Mouse (Mus musculus): ENCODE results near the gene Hsf4. TPM values are rescaled to one million over a fixed set of nuclear protein-coding genes. Genes with fewer than 3 reads are reported as not detected.
A peak's percentile ranks its signal among the peaks of the same experiment; 100 is the strongest.

The Hsf4 gene
- total and polyA plus RNA-seq, 2 experiments from 2014 or later: 0.30 to 0.90 TPM

DNA sequence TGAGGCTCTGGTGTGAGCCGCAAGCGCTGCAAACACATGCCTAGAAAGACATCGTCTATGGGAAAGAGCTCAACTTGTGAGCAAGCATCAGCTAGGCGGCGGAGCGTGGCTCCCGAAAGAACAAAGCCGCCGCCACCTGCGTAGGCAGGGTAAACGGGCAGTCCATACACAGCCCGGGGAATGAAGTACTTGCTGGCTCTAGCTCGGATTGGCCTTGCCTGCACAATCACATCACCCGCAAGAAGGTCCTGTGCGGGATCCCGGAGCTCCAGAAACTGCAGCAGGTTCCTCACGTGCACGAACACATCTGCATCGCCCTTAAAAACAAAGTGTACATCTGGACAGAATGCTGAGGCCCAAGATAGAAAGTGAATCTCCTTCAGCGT is 15.8 kb upstream of the Hsf4 start:
- peak; percentile 46 for DNase-seq
- H3K27ac ChIP-seq (ENCODE audit: low read depth, low read length): no peak overlapping the region
- peaks cover 44% of the 10 kb centered on the region for H3K36me3 ChIP-seq (ENCODE audit: insufficient read depth)
- peak overlapping the region; percentile 92 for H3K4me2 ChIP-seq (ENCODE audit: low read depth)
- no peaks in the 10 kb centered on the region for H3K9me3 ChIP-seq (ENCODE audit: low read length)
- 30% methylated on average over 20 of the region's 20 CpGs for WGBS
- ATAC-seq: peak; percentile 28; the same call in 1 of the 2 replicates
- no peak overlapping the region; the same call in 1 of the 2 replicates for H3K9ac ChIP-seq
- H3K4me1 ChIP-seq (ENCODE audit: insufficient read depth): peaks cover 4% of the 10 kb centered on the region
- peaks cover 15% of the 10 kb centered on the region for H3K27me3 ChIP-seq (ENCODE audit: insufficient read depth, low read length)
- TF ChIP-seq CTCF (IDR thresholded peaks at IDR 0.05; ENCODE audit: low read depth): no peak
- peak overlapping the region; percentile 56 for H3K4me3 ChIP-seq (ENCODE audit: low read depth, low read length)

- H3K4me3 ChIP-seq (ENCODE audit: low read depth, low read length): peak overlapping the region; percentile 56
- H3K4me2 ChIP-seq (ENCODE audit: low read depth): peak overlapping the region; percentile 92
- peaks cover 4% of the 10 kb centered on the region for H3K4me1 ChIP-seq (ENCODE audit: insufficient read depth)
- peaks cover 38% of the 10 kb centered on the region for H3K36me3 ChIP-seq (ENCODE audit: insufficient read depth)
- H3K27ac ChIP-seq (ENCODE audit: low read depth, low read length): no peak overlapping the region
- DNase-seq (peak; percentile 92), ATAC-seq (peak; percentile 92)
- 1% methylated on average over 74 of the region's 74 CpGs for WGBS
- peak overlapping the region; percentile 73 for H3K9ac ChIP-seq
- peak; percentile 93 for TF ChIP-seq CTCF (IDR thresholded peaks at IDR 0.05; ENCODE audit: low read depth)
- peaks cover 21% of the 10 kb centered on the region for H3K27me3 ChIP-seq (ENCODE audit: insufficient read depth, low read length)
- H3K9me3 ChIP-seq (ENCODE audit: low read length): no peaks in the 10 kb centered on the region
These were observed 15.2 kb upstream of the Hsf4 start for GRCm38 (mm10) chr8:105254152-105254965.

- peak within 1 kb of the TSS; percentile 56 for H3K4me3 ChIP-seq (ENCODE audit: low read depth, low read length)
- 0 out of 2 replicates have a peak, but pooled peaks have one; percentile 17 for ATAC-seq
- H3K9me3 ChIP-seq (ENCODE audit: low read length): no peaks in the 10 kb centered on the region
- peaks cover 4% of the 10 kb centered on the region for H3K4me1 ChIP-seq (ENCODE audit: insufficient read depth)
- peaks cover 27% of the 10 kb centered on the region for H3K27me3 ChIP-seq (ENCODE audit: insufficient read depth, low read length)
- no peak for DNase-seq
- 4% methylated on average over 14 of the region's 14 CpGs for WGBS
- peak within 1 kb of the TSS; percentile 92 for H3K4me2 ChIP-seq (ENCODE audit: low read depth)
- TF ChIP-seq CTCF (IDR thresholded peaks at IDR 0.05; ENCODE audit: low read depth): no peak
- peaks cover 32% of the 10 kb centered on the region for H3K36me3 ChIP-seq (ENCODE audit: insufficient read depth)
- H3K9ac ChIP-seq: peak within 1 kb of the TSS; percentile 73
- H3K27ac ChIP-seq (ENCODE audit: low read depth, low read length): no peak within 1 kb of the TSS
These were observed 14.6 kb upstream of the Hsf4 start, which contains the start of gene B3gnt9 for GRCm38 (mm10) chr8:105254966-105255350. Gene B3gnt9, minus strand, starts transcription at chr8:105255153.

GRCm38 (mm10) chr8:105257318-105258114 is 12.1 kb upstream of the Hsf4 start:
- Histone ChIP-seq H3K4me1 (ENCODE audit: insufficient read depth) (peaks cover 4% of the 10 kb centered on the region), H3K4me2 (ENCODE audit: low read depth) (no peak overlapping the region), H3K9ac (no peak overlapping the region), H3K9me3 (ENCODE audit: low read length) (no peaks in the 10 kb centered on the region), H3K4me3 (ENCODE audit: low read depth, low read length) (no peak overlapping the region), H3K36me3 (ENCODE audit: insufficient read depth) (peaks cover 10% of the 10 kb centered on the region; the same call in 1 of the 2 replicates), H3K27ac (ENCODE audit: low read depth, low read length) (no peak overlapping the region), H3K27me3 (ENCODE audit: insufficient read depth, low read length) (peaks cover 44% of the 10 kb centered on the region)
- DNase-seq: no peak
- WGBS: 69% methylated on average over 7 of the region's 7 CpGs
- TF ChIP-seq CTCF (IDR thresholded peaks at IDR 0.05; ENCODE audit: low read depth): no peak
- ATAC-seq: no peak

DNA sequence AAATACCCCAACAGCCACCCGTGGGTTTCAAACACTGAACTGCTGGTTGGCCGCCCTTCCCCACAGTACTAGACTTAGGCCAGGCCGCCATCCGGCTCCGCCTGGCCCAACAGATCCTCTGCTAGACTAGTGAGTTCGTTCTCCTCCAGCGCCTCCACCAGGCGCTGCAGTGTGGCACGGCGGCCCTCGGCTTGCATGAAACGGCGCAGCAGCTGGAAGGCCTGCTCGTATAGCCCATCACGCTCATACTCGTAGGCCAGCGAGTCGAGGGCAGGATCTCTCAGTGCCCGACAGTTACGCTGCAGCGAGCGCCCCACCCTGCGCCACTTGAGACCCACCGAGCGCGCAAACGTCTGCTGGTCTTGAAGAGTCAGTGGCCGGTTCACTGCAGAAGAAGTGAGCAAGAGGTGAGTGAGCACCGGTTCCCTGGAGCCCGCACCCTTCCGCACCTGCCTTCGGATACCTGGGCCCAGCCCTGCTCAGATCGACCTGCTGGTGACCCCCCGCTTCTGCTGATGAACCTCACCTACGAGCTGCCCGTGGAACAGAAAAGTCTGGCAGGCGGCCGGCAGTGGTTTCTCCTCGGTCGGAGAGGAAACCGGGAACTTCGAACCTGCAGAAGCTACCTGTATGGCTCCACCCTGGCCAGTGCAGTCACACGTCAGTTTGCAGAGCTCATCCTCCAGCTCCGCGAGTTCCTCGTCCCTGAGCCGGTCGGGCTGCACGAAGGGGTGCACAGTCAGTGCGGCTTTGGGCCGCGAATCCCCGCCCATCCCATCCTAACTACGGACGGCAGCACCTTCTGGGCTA is 10.5 kb upstream of the Hsf4 start:
- peak; percentile 19 for ATAC-seq
- H3K27me3 ChIP-seq (ENCODE audit: insufficient read depth, low read length): peaks cover 48% of the 10 kb centered on the region
- H3K4me3 ChIP-seq (ENCODE audit: low read depth, low read length): peak overlapping the region; percentile 36
- no peak for DNase-seq
- no peaks in the 10 kb centered on the region for H3K36me3 ChIP-seq (ENCODE audit: insufficient read depth)
- 3% methylated on average over 55 of the region's 55 CpGs for WGBS
- TF ChIP-seq CTCF (IDR thresholded peaks at IDR 0.05; ENCODE audit: low read depth): peak; percentile 54
- peaks cover 4% of the 10 kb centered on the region for H3K4me1 ChIP-seq (ENCODE audit: insufficient read depth)
- H3K4me2 ChIP-seq (ENCODE audit: low read depth): peak overlapping the region; percentile 64
- H3K9ac ChIP-seq: peak overlapping the region; percentile 33; the same call in 1 of the 2 replicates
- no peak overlapping the region for H3K27ac ChIP-seq (ENCODE audit: low read depth, low read length)
- H3K9me3 ChIP-seq (ENCODE audit: low read length): no peaks in the 10 kb centered on the region

- Histone ChIP-seq H3K36me3 (ENCODE audit: insufficient read depth) (no peaks in the 10 kb centered on the region), H3K4me2 (ENCODE audit: low read depth) (peak overlapping the region; percentile 64), H3K27me3 (ENCODE audit: insufficient read depth, low read length) (peaks cover 48% of the 10 kb centered on the region), H3K27ac (ENCODE audit: low read depth, low read length) (no peak overlapping the region), H3K4me3 (ENCODE audit: low read depth, low read length) (peak overlapping the region; percentile 36), H3K9me3 (ENCODE audit: low read length) (no peaks in the 10 kb centered on the region), H3K4me1 (ENCODE audit: insufficient read depth) (peaks cover 2% of the 10 kb centered on the region), H3K9ac (peak overlapping the region; percentile 33; the same call in 1 of the 2 replicates)
- 3% methylated on average over 30 of the region's 30 CpGs for WGBS
- peak; percentile 62 for ATAC-seq
- peak; percentile 97 for TF ChIP-seq CTCF (IDR thresholded peaks at IDR 0.05; ENCODE audit: low read depth)
- DNase-seq: peak; percentile 79
These were observed 9.8 kb upstream of the Hsf4 start for GRCm38 (mm10) chr8:105259721-105260320.

Data from forebrain, postnatal 0 days (tissue).